Mouse (Mus musculus): ENCODE measurements around the gene Ap2a1. TPM values are rescaled to one million over a fixed set of nuclear protein-coding genes. Genes with fewer than 3 reads are reported as not detected.

Gene Ap2a1
- polyA plus RNA-seq, 1 experiment from 2014 or later, result 122 TPM

DNA sequence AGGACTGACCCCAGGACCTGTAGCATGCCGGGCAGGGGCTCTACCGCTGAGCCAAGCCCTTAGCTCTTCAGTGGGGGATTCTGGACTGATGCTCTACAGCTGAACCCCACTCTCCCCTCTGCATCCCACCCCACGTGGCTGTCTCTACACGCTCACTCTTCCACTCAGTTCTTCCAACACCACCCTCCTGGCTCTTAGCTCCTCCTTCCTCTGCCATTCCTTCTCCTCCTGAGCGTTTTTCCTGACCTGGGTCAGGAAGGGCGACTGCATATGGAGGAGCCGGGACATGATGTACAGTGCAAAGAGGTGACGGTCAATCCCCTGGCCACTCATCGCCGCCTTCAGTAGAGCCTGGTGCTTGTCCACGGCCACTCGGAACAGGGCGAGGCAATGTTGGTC lies 31.2 kb upstream of the Ap2a1 start:
- H3K9ac ChIP-seq, result no peak overlapping the region
- no peaks in the 10 kb centered on the region for H3K9me3 ChIP-seq
- H3K27me3 ChIP-seq (replicated peaks), result no peaks in the 10 kb centered on the region
- no peak overlapping the region for H3K4me2 ChIP-seq
- H3K27ac ChIP-seq, result no peak overlapping the region
- H3K4me3 ChIP-seq, result no peak overlapping the region
- no peaks in the 10 kb centered on the region for H3K4me1 ChIP-seq
- H3K36me3 ChIP-seq (replicated peaks), result peaks cover 23% of the 10 kb centered on the region
- no peak for ATAC-seq (replicated peaks)
- 94% methylated on average over 13 of the region's 13 CpGs for WGBS

DNA sequence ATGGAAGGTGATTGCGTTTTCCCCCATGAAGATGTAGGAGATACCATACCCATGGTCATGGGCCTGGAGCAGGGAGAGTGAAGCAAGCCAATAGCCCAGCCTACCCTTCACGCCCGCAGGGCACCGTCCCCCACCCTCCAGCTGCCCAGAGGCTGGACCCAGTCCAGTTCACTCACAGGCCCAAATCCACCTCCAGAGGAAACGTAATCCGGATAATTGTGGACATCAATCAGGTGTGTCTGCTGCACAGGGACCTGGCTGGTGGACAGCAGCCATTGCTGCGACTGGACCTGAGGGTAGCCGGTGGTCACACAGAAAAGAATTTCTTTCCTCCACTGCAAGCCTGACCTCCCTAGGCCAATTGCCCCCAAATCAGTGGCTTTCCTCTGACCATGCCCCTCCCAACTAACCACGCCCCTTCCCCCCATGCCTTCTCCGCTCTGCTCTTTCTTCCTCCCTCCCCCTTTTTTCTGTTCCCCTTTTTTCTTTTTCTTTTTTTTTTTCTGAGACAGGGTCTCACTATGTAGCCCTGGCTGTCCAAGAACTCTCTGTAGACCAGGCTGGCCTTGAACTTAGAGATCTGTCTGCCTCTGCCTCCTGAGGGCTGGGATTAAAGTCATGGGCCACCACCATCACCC lies 30.7 kb upstream of the Ap2a1 start:
- Histone ChIP-seq H3K27me3 (replicated peaks) (no peaks in the 10 kb centered on the region), H3K36me3 (replicated peaks) (peaks cover 18% of the 10 kb centered on the region; the same call in 1 of the 2 replicates), H3K9ac (no peak overlapping the region), H3K27ac (no peak overlapping the region), H3K4me2 (no peak overlapping the region), H3K4me3 (no peak overlapping the region), H3K4me1 (no peaks in the 10 kb centered on the region), H3K9me3 (no peaks in the 10 kb centered on the region)
- no peak for ATAC-seq (replicated peaks)
- 92% methylated on average over 10 of the region's 10 CpGs for WGBS

DNA sequence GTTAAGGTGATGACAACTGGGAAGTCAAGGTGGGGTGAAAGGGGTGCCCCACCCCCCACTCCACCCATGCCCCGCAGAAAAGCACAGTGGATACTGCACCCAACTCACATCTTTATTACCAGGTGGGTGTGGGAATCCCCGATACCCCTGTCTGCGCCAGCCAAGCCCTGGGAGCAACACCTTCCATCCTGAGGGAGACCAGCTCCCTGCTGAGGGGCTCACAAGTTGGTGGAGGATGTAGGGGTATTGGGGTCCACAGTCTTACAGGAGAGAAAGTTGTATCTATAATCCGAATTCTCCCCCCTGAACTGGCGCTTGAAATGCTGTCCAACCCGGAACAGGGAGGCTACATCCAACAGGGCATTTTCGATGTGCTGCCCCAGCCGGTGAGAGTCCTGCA lies 30.0 kb upstream of the Ap2a1 start:
- no peaks in the 10 kb centered on the region for H3K4me1 ChIP-seq
- H3K27ac ChIP-seq, result no peak overlapping the region
- no peak overlapping the region for H3K4me3 ChIP-seq
- WGBS, result 87% methylated on average over 8 of the region's 8 CpGs
- no peaks in the 10 kb centered on the region for H3K9me3 ChIP-seq
- peaks cover 15% of the 10 kb centered on the region; the same call in 1 of the 2 replicates for H3K36me3 ChIP-seq (replicated peaks)
- H3K9ac ChIP-seq, result no peak overlapping the region
- no peak for ATAC-seq (replicated peaks)
- H3K4me2 ChIP-seq, result no peak overlapping the region
- H3K27me3 ChIP-seq (replicated peaks), result no peaks in the 10 kb centered on the region

DNA sequence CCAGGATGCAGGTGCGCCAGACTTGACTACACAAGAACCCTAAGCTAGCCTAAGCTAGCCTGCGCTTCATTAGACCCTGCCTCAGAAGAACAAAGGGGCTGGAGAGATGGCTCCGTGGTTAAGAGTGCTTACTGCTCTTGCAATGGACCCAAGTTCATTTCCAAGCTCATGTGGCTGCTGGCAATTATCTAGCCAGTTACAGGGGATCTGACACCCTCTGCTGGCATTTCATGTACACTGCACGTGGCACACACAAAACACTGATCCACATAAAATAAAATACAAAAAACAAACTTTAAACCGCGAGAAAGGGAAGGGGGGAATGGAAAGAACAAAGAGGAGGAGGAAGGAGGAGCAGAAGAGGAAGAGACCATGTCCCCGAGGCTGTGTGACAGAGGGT lies 28.9 kb upstream of the Ap2a1 start:
- H3K4me3 ChIP-seq, result no peak overlapping the region
- H3K36me3 ChIP-seq (replicated peaks), result peaks cover 15% of the 10 kb centered on the region; the same call in 1 of the 2 replicates
- no peaks in the 10 kb centered on the region for H3K9me3 ChIP-seq
- no peaks in the 10 kb centered on the region for H3K27me3 ChIP-seq (replicated peaks)
- no peaks in the 10 kb centered on the region for H3K4me1 ChIP-seq
- H3K4me2 ChIP-seq, result no peak overlapping the region
- no peak overlapping the region for H3K9ac ChIP-seq
- no peak overlapping the region for H3K27ac ChIP-seq
- no peak for ATAC-seq (replicated peaks)
- WGBS, result 54% methylated on average over 7 of the region's 7 CpGs

DNA sequence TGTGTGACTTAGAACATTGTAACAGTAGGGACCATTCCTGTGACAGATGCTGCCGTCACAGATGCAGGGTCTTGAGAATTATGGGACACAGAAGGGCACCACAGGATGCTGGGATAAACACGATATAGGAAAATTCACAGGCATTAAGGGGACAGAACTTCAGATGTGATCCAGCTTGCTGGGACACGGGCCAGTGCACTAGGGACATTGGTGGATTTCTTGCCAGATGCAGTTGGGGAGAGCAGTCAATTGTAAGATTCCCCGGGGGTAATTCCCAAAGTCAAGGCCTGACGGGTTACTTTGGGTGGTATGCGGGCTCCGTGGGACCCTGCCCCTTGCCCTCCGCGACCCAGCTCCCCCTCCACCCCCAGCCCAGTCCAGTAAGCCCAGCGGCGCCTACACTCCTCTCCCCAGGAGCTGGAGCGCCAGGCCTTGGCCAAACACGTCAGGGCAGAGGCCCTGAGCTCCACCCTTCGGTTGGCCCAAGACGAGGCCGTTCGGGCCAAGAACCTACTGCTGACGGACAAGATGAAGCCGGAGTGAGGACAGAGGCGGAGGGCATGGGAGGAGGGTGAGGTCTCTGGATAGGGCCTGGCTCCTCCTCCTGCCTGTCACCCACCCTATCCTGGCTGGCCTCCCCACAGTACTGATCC lies 28.0 kb upstream of the Ap2a1 start:
- no peak for ATAC-seq (replicated peaks)
- H3K27me3 ChIP-seq (replicated peaks), result peaks cover 3% of the 10 kb centered on the region; the same call in 1 of the 2 replicates
- no peak overlapping the region; the same call in 1 of the 2 replicates for H3K27ac ChIP-seq
- H3K36me3 ChIP-seq (replicated peaks), result peaks cover 9% of the 10 kb centered on the region; the same call in 1 of the 2 replicates
- WGBS, result 79% methylated on average over 20 of the region's 20 CpGs
- H3K9ac ChIP-seq, result no peak overlapping the region
- no peaks in the 10 kb centered on the region for H3K9me3 ChIP-seq
- peaks cover 6% of the 10 kb centered on the region for H3K4me1 ChIP-seq
- no peak overlapping the region for H3K4me3 ChIP-seq
- no peak overlapping the region for H3K4me2 ChIP-seq

DNA sequence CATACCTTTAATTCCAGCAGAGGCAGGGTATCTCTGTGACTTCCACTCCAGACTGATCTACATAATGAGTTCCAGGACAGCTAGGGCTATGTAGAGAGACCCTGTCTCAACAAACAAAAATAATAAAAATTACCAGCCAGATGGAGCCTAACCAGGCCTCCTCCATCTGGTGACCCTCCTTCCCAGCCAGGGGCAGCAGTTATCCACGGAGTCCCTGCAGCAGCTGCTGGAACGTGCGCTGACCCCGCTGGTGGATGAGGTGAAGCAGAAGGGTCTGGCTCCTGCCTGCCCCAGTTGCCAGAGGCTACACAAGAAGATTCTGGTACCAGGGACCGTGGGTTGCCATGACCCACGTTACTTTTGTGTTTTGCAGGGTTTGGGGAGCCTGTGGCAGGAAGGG lies 27.0 kb upstream of the Ap2a1 start:
- no peak overlapping the region for H3K27ac ChIP-seq
- ATAC-seq (replicated peaks), result no peak
- no peak overlapping the region for H3K4me2 ChIP-seq
- H3K9ac ChIP-seq, result no peak overlapping the region
- H3K36me3 ChIP-seq (replicated peaks), result peaks cover 9% of the 10 kb centered on the region; the same call in 1 of the 2 replicates
- no peak overlapping the region for H3K4me3 ChIP-seq
- H3K4me1 ChIP-seq, result peaks cover 16% of the 10 kb centered on the region
- no peaks in the 10 kb centered on the region for H3K9me3 ChIP-seq
- WGBS, result 60% methylated on average over 6 of the region's 6 CpGs
- peaks cover 11% of the 10 kb centered on the region for H3K27me3 ChIP-seq (replicated peaks)

DNA sequence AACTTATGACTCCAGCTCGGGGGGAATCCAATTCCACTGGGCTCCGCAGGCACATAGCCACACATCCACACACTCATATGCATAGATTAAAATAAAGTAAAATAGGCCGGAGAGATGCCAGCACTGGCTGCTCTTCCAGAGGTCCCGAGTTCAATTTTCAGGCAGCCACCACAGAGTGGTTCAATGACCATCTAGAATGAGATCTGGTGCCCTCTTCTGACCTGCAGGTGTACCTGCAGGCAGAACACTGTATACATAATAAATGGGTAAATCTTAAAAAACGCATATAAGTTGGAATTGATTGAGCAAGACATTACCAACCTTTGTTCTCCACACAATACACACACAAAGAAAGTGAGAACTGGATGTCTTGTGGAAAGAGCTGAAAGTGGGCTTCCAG lies 26.3 kb upstream of the Ap2a1 start:
- no peak for ATAC-seq (replicated peaks)
- Histone ChIP-seq H3K9ac (no peak overlapping the region), H3K9me3 (no peaks in the 10 kb centered on the region), H3K4me1 (peaks cover 16% of the 10 kb centered on the region), H3K27me3 (replicated peaks) (peaks cover 17% of the 10 kb centered on the region), H3K27ac (no peak overlapping the region), H3K36me3 (replicated peaks) (peaks cover 4% of the 10 kb centered on the region; the same call in 1 of the 2 replicates), H3K4me2 (no peak overlapping the region), H3K4me3 (no peak overlapping the region)
- 56% methylated on average over 5 of the region's 5 CpGs for WGBS

DNA sequence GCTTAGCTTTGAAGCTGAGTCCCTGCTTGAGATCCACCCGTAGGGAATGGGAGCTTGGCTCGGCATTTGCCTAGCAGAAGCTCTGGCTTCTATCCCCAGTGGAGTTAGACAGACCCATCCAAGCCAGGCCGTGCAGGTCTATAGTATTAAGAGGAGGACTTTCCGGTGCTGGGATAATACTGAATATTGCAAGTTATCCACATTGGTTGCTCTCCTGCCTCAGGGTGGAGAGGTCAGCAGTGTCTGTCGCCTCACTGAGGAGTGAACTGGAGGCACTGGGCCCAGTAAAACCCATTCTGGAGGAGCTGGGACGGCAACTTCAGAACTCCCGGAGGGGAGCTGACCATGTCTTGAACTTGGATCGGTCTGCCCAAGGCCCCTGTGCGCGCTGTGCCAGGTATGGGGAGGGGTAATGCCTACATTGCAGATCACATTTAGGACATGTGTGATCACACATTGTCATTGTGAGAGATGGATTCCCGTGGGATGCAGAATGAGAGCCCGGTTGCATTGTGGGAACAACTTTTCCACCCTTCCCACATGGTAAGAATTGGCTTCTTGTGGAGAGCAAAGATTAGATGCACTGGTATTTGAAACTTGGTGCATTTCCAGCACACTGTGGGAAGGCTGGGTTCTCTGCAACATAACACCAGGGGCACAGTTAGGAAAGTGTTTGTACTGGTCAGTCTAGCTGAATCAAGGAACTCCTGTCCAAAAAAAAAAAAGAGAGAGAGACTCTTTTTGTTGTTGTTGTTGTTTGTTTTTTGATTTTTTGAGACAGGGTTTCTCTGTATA lies 25.0 kb upstream of the Ap2a1 start:
- Histone ChIP-seq H3K4me2 (no peak overlapping the region), H3K4me1 (peaks cover 16% of the 10 kb centered on the region), H3K36me3 (replicated peaks) (no peaks in the 10 kb centered on the region), H3K9ac (no peak overlapping the region), H3K9me3 (no peaks in the 10 kb centered on the region), H3K4me3 (no peak overlapping the region), H3K27ac (no peak overlapping the region), H3K27me3 (replicated peaks) (peaks cover 26% of the 10 kb centered on the region)
- 82% methylated on average over 12 of the region's 12 CpGs for WGBS
- ATAC-seq (replicated peaks), result no peak

DNA sequence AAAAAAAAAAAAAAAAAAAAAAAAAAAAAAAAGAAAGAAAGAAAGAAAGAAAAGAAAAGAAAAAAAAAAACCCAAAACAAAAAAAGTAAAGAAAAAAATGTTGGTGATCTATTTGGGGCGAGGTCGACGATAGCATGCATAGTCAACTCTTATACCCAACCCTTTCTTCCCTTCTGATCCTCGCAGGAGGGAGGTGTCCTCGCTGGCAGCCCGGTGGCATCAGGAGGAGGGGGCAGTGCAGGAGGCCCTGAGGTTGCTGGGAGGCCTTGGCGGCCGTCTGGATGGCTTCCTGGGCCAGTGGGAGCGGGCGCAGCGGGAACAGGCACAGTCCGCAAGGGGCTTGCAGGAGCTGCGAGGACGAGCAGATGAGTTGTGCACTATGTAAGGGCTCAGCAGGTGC lies 24.3 kb upstream of the Ap2a1 start:
- no peak overlapping the region for H3K4me3 ChIP-seq

DNA sequence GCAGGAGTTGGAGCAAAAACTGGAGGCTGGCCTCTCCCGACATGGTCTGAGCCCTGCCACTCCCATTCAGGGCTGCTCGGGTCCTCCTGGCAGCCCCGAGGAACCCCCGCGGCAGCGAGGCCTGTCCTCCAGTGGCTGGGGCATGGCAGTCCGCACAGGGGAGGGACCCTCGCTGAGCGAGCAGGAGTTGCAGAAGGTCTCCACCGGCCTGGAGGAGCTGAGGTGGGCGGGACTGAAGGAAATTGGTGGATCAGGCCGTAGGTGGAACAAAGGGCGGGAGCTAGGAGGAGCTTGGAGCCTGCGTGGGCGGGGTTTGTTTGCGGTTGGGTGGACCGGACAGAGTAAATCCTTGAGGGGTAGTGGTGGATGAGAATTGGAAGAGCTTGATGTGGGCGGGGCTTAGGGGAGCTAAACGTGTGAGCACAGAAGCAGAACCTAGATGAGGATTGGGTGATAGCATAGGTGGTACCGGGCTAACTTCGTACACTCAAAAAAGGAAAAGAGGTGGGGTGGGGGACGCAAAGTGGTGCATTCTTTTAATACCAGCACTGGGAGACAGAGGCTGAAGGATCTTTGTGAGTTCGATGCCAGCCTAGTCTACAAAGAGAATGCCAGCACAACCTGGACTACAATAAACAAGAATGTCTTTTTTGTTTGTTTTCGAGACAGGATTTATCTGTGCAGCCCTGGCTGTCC lies 23.5 kb upstream of the Ap2a1 start:
- Histone ChIP-seq H3K27me3 (replicated peaks) (peaks cover 26% of the 10 kb centered on the region), H3K36me3 (replicated peaks) (no peaks in the 10 kb centered on the region), H3K4me2 (peak overlapping the region; percentile 69), H3K4me1 (peaks cover 16% of the 10 kb centered on the region), H3K9me3 (no peaks in the 10 kb centered on the region), H3K4me3 (peak overlapping the region; percentile 37), H3K27ac (no peak overlapping the region), H3K9ac (peak overlapping the region; percentile 7)
- WGBS, result 9% methylated on average over 24 of the region's 24 CpGs
- peak; percentile 86 for ATAC-seq (replicated peaks)

More for the DNA sequence above, 24.3 kb upstream of the Ap2a1 start:
- Histone ChIP-seq H3K27ac (no peak overlapping the region), H3K4me1 (peaks cover 16% of the 10 kb centered on the region), H3K27me3 (replicated peaks) (peaks cover 26% of the 10 kb centered on the region), H3K9me3 (no peaks in the 10 kb centered on the region), H3K36me3 (replicated peaks) (no peaks in the 10 kb centered on the region), H3K4me2 (no peak overlapping the region), H3K9ac (no peak overlapping the region)
- 61% methylated on average over 14 of the region's 14 CpGs for WGBS
- ATAC-seq (replicated peaks), result no peak

DNA sequence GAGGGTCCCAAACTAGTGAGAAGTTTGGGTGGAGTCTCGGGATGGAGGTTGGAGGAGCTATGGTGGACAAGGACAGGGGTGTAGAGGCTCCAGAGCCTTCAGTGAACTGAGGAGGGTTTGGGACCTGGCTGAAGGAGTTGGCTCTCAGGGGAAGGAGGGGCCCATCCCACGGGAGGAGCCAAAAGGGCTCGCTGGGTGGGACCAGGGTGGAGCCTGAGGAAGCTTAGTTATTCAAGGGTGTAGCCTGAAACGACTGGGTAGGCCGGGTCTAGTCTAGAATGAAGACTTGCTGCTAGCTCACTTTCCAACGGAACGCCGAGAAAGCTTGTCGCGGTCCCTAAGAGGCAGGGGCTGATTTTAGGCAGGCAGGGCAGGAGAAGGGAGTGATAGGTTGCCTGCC lies 22.7 kb upstream of the Ap2a1 start:
- peak overlapping the region; percentile 37 for H3K4me3 ChIP-seq
- no peak overlapping the region for H3K9ac ChIP-seq
- peak overlapping the region; percentile 69 for H3K4me2 ChIP-seq
- H3K27me3 ChIP-seq (replicated peaks), result peaks cover 26% of the 10 kb centered on the region
- WGBS, result under 1% methylated on average over 10 of the region's 10 CpGs
- H3K27ac ChIP-seq, result no peak overlapping the region
- peak; percentile 31; the same call in 1 of the 2 replicates for ATAC-seq (replicated peaks)
- no peaks in the 10 kb centered on the region for H3K9me3 ChIP-seq
- H3K36me3 ChIP-seq (replicated peaks), result no peaks in the 10 kb centered on the region
- peaks cover 16% of the 10 kb centered on the region for H3K4me1 ChIP-seq

DNA sequence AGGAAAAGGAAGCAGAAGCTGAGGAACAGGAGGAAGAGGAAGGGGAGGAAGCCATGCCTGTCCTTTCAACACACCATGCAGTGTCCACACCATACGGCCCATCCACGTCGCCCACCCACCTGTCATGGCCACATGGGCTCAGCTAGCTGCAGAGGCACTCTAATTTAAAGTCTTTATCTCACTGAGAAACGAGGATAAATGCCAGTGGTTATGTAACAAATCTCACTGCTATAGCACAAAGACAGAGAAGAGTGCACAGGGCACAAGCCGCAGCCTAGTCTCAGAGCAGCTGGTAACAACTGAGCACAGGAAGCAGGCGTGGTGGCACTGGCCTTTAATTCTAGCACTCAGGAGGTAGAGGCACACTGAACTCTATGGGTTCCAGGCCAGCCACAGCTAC lies 20.6 kb upstream of the Ap2a1 start:
- H3K9ac ChIP-seq, result no peak overlapping the region
- no peaks in the 10 kb centered on the region for H3K36me3 ChIP-seq (replicated peaks)
- WGBS, result 78% methylated on average over 6 of the region's 6 CpGs
- H3K27me3 ChIP-seq (replicated peaks), result peaks cover 26% of the 10 kb centered on the region
- no peak overlapping the region for H3K27ac ChIP-seq
- no peak overlapping the region for H3K4me3 ChIP-seq
- ATAC-seq (replicated peaks), result no peak
- H3K9me3 ChIP-seq, result no peaks in the 10 kb centered on the region
- H3K4me2 ChIP-seq, result no peak overlapping the region
- peaks cover 16% of the 10 kb centered on the region for H3K4me1 ChIP-seq

All from midbrain, embryonic 15.5 days (tissue).